Mouse (Mus musculus) gastrocnemius, postnatal 25 days (tissue): Measurements from ENCODE around the gene Slc36a2. TPM values are rescaled to one million over a fixed set of nuclear protein-coding genes. Genes with fewer than 3 reads are reported as not detected.
"Not testable (repeated sequence)": the region's sequence is repeated elsewhere in the genome, so short reads cannot be mapped to it uniquely, and the experiment has no call there.

ENCODE experiments used
- DNase-seq: peaks from one replicate; pipeline ENCODE4 v3.0.0; 2022
- total RNA-seq, 2 experiments: library from RNA; stranded (reverse); gene quantifications; 1 replicate in 1 of 2; 2 replicates in 1 of 2; pipeline ENCODE4 v1.2.3; 2021

The Slc36a2 gene
- total RNA-seq, 2 experiments from 2014 or later, result 0.41 to 4.8 TPM

DNA sequence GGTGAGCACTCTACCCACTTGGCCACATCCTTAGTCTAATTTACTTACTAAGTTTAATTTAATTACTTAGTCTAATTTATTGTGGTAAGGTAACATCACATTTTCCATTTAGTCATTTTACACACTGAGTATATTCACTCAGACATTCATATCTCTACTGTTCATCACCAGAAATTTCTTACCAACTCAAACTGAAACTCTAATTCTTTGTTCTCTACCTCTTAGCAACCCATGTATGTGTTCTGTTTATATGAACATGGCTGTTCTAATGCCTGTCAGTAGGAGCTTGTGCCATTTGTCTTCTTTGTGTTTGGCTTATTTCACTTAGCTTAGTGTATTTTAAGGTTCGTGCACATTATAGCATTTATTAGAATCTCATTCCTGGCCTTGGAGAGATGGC, 52.9 kb downstream of the Slc36a2 start:
- DNase-seq, result no peak

DNA sequence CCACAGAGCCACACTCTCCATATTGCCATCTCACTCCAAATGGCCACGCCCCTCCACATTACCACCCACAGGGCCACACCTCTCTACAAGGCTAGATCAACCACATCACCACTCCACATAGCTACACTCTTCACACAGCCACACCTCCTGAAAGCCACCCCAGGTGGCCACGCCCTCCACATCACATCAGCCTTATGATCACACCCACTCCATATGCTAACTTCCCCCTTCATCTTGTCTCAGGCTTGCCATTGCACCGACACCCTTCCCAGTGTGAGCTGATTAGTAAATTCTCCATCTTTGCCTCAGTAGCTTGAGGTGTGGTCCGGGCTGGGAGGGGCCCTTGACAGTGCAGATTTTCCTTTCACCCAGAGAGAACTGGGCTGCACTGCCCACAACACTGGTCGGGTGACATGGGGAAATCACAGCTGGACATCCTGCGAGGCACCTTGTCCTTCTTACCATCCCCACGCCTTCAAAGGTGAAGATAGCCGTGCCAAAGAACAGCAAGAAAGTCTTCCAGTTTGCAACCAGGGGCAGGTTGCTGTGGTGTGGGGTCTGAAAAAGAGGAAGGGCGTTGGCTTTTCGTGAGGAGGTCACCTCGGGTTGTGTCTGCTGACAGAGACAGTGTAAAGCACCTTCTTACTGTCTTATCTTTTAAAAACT, 53.7 kb downstream of the Slc36a2 start:
- DNase-seq, result no peak

DNA sequence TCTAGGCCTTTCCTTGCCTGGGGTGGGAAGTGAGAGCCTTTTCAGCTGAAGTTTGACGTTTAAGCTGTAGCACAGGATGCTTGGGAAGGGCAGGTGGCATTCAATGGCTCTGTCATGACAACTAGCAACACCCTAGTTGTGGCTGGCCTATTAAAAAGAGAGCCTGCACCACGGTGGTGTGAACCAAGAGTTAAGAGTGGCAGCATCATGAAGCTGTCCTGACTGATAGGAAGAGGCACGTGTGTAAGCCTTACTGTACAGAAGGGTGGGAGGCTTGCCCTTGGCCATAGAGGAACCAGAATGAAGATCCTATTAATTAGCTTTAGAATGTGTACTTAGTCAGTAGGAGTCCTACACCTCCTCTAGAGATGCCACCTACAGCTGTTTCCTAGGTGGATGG, 56.5 kb downstream of the Slc36a2 start:
- no peak for DNase-seq

DNA sequence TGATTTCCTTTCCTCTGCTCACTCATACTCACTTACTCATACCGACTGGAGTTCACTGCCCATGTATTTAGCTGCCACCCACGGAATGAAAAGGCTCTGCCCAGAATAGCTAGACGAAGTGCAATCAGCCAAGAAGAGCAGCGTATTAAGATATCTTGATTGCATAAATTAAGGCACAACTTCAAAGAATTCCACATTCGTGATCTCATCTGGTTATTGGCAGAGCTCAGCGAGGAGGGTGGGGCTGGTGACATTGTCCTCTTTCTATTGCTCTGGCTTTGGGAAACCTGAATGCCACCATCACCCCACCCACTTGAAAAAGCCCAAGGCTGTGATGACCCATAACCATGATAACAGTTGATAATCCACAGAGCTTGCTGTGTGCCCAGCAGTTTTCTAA, 56.9 kb downstream of the Slc36a2 start:
- no peak for DNase-seq

DNA sequence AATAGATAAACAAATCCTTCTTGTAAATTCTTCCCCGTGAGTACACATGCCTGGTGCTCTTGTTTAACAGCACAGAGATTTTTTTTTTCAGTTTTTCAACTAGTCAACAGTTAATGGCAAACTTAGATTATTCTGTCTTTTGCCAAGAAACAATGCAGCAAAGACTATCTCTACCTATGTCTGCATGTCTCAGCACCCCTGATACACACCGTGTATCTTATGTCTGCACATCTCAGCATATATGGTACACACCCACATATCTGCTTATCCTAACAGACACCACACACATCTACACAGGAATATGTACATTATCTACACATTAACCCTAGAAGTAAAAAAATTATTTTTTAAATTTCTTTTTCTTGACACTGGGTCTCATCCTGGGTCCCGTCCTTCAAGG, 58.2 kb downstream of the Slc36a2 start:
- no peak for DNase-seq

DNA sequence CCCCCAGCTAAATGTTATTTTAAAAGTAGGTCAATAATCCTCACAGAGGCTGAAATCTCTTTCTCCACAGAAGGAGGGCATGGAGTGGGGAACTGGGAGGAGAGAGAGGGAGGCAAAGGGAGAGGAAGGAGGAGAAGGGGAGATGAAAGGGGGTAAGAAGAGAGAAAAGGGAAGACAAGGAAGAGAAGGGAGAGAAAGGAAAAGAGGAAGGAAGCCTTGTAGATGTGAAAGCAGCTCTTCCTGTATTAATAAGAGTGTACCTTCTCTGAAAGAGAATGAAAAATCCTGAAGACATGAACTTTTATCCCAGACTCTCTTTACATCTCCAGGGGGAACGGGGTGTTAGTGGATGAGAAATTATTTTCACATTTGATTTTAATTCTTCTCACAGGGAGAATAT, 63.4 kb downstream of the Slc36a2 start:
- no peak for DNase-seq

DNA sequence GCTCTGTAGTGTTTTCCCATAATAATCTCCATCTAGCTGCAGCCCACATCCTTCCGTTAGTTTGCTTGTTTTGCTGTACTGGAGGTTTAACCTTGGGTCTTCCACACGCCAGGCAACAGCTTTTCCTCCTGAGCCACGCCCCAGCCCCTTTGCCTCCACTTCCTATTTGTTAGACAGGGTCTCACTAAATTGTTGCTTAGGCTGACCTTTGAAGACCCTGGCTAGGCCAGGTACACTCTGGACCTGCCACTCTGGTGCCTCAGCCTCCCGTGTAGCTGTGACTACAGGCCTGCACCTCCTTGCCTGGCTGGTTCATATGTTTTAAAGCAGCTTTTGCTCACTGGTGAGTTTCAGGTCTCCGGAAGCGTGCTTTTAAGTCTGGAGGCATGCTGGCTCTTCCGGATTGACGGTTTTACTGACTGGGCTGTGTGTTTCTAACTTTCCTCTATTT, 64.0 kb downstream of the Slc36a2 start:
- DNase-seq, result no peak

DNA sequence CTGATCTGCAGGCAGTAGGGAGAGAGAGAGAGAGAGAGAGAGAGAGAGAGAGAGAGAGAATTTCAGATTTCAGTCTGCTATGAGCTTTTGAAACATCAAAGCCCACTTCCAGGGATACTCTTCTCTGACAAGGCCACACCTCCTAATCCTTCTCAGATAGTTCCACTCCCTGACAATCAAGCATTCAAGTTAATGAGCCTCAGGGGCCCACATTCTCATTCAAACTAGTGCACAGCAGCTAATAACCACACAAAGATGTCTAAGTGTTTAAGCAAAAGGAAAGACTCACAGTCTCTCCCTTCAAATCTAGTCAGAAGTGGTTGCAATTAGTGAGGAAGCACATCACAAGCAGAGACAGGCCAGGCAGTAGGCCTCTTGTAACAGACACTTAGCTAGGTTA, 64.6 kb downstream of the Slc36a2 start:
- DNase-seq, result no peak

DNA sequence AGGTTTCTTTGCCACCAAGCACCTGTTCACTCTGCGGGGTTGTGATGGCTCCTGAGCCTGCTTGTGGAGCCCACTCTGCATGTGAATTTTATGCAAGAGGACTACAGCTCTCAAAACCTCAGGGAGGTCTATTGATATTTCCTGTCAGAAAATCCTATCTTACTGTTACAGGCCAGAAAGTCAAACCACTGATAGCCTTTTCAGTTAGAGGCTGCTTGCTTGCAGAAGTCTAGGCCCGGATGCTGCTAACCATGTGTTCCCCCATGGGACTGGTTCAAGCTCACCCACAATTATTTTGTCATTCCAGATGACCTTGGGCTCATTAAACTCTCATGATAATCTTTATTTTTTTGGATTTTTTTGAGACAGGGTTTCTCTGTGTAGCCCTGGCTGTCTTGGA, 67.8 kb downstream of the Slc36a2 start:
- DNase-seq, result no peak

DNA sequence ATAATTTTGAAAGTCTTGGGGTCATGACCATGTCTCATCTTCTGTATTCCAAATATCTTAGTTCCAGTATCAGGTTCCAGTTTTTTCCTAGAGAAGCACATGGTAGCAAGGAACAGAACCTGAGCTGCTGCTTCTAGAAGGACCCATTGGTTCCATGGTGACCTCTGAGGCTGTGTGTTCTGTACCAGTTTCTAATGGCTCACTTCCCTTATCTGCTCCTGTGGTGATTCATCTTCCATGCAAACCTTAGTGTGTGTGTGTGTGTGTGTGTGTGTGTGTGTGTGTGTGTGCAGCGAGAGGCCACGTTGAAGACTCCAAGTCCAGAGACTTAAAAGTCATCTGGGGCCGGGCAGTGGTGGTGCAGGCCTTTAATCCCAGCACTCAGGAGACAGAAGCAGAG, 68.9 kb downstream of the Slc36a2 start:
- no peak for DNase-seq

DNA sequence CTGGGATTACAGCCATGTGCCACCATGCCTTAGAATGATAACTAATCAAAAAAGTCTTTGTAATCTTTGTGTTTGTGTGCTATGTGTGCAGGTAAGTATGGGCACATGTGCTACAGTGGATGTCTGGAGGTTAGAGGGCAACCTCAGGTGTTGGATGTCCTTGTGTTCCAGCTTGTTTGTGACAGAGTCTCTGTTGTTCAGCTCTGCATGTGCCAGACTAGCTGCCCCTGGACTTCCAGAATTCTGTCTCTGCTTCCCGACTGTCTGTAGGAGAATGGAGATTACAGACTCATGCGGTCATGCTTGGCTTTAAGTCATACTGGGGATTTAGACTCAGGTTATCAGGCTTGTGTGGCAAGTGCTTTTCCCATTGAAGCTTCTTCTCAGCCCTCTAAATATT, 70.6 kb downstream of the Slc36a2 start:
- DNase-seq, result no peak

DNA sequence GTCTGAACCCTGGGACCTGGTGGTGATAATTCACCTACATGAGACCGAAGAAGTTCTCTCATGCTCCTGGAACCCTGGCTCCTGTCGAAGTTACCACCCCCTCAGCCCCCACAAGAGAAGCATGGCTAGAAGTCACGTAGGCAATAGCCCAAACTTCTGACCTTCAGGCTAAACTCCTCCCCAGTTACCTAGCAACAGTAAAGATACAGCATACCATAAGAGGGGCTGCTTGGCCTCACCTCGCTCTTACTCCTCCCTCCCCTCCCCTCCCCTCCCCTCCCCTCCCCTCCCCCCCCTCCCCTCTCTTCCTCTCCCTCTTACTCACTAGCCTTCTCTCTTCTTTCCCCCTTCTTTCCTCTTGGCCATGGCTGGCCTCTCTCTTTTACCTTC, 71.0 kb downstream of the Slc36a2 start:
- not testable (repeated sequence) for DNase-seq

DNA sequence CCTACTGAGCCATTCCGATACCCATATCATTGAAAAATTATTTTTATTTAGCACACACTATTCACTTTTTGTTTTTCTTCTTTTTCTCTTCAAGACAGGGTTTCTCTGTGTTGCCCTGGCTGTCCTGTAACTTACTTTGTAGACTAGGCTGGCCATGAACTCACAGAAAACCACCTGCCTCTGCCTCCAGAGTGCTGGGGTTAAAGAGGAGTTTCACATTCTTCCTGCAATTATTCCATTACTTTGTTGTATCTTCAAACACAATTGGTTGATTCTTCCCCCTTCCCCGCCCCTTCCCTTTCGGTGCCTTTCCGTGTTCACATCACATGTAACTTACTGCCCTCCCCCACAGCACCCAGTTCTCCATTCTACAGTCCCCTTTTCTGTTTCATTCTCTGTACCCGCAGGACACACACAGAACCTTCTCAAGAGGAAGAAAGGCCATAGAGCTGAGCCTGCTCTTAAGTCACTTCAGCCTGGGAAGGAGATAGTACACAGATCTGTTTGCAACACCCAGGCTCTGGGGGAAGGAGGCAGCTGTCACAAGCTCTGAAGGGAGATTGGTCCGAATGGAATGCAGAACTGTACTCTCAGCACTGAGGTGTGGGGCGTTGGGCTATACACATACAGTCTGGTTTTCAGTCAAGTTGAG, 71.5 kb downstream of the Slc36a2 start:
- peak; percentile 9 for DNase-seq

DNA sequence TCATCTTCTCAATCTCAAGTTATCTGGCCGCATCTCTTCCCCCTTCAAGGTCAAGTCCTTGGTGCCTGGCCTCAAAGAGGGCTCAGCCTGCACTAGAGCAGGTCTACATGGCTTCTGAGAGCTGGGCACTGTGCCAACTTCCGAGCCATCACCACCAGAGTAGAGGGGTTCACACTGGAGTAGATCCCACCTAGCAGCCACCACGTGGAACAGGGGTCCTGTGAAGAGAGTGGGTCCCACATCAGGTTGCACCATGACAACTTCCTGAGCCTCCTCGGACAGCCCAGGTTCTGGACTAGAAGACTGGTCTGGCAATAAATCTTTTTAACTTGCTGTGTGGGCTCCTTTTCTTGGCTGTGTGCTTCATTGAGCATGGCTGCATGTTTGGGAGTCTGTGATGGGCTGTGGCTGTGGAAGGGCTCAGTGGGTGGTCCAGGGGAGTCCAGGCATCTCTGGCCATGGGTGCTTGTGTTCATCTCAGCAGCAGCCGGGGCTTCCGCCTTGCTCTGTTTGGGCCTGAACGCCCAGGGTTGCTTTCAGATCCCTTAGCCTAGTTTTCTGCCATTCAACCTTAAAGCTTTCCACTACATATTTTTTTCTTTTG, 74.2 kb downstream of the Slc36a2 start:
- DNase-seq, result no peak

DNA sequence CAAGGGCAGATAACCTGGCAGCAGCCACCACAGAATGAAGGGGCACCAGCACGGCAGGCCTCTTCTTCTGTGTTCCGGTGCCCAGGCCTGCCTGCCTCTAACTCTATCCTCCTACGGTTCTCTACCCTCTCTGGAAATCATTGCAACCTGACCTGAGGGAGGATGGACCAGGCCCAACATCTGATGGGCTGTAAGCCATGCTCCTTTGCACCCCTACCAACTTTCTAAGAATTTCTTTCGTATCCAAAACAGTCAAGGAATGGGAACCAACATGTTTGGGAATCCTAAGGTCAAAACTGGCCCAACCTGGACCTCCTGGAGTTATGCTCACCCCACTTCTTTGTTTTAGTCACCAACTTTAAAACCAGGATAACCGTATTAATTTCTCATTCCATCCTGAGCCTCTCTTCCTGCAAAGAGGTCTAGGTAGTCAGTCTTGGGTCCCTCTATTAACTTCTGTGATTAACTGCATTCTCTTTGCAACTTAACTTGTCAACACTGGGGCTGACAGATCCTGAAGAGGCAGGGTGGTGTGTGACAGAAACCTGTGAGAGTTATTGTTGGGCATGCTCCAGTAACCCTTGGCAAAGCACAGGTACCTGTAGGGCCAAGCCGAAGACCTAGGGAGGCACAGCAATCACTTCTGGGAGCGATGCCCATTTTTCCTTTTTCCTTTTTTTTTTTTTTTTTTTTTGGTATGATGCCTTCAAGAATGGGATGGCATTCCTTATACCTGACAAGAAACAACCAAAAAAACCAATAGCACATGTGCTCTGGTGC, 75.2 kb downstream of the Slc36a2 start:
- no peak for DNase-seq

Other genes with a start within 250 kb of the Slc36a2 start
- gene Tnip1, start 222.2 kb downstream of the Slc36a2 start, total RNA-seq, result 10 to 100 TPM; 27.6 to 31.9 TPM
- 100 to 1,000 TPM; 180 to 209 TPM for gene Anxa6, start 151.6 kb downstream of the Slc36a2 start, total RNA-seq
- 1 to 10 TPM; 5.9 to 6.2 TPM for gene Ccdc69, start 106.9 kb downstream of the Slc36a2 start, total RNA-seq
- gene Gm2a, start 87.0 kb downstream of the Slc36a2 start, total RNA-seq, result 1 to 10 TPM; 5.4 to 8.7 TPM
- gene Slc36a3, start 33.4 kb downstream of the Slc36a2 start, total RNA-seq, result not detected
- 1 to 10 TPM; 5.2 to 5.8 TPM for gene Slc36a1, start 19.3 kb upstream of the Slc36a2 start, total RNA-seq
- under 1 TPM; 0.05 TPM for gene Fat2, start 151.5 kb upstream of the Slc36a2 start, total RNA-seq
- gene Sparc, start 238.1 kb upstream of the Slc36a2 start, total RNA-seq, result 1,000 to 10,000 TPM in 1 of 2 experiments, 100 to 1,000 TPM in 1; 811 to 1,001 TPM